Mouse (Mus musculus): ENCODE measurements around the gene Gm8879.
"Not testable (repeated sequence)": the region's sequence is repeated elsewhere in the genome, so short reads cannot be mapped to it uniquely, and the experiment has no call there.

The Gm8879 gene

DNA sequence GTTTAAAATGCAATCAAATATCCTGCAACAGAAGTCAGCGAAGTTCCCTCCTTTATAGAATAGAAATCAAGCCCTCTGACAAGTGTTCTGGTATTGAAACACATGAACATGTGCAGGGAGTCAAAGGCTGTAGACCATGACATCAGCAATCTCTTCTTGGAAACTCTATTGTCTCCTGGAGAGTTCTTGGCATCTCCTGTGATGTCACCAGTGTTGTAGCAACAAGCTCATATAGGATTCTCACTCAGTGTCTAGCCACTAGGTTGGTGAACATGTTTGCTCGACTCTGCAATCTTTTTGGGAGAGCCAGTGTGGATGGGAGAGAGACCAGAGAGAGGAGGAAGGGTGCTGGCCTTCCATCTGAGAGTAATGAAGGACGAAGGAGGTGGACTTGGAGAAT is at the start of gene Gm8879:
Gm8879 (plus strand) TSS at position 301 of the 400 bp plus-strand sequence.
- not testable (repeated sequence) for DNase-seq (ENCODE audit: low spot score in 2 of 2)

DNA sequence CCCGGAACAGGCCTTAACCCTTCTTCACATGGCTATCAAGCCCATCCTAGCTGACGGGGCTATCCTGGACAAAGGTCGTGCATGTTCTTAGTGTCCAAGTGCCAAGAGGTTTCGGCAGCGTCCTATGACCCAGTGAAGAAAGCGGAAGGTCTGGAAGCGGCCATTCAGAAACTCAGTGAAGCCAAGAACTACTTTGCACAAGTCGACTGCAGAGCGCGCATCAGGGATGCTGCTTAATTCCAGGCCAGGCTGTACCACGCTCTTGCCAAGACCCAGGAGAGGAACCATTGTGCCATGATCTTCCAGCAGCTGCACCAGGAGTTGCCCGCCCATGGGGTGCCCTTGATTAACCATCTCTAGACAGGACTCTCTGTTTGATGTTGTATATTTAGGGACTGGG is 10.6 kb downstream of the Gm8879 start:
- not testable (repeated sequence) for DNase-seq (ENCODE audit: low spot score in 2 of 2)

All from frontal cortex, postnatal 14 days (tissue).